Mouse (Mus musculus) heart, embryonic 10.5 days (tissue): ENCODE measurements at regions not wholly inside any gene's neighbourhood (a gene's known extent, or its start where the extent isn't known, plus 50 kb on each side); places are given as distances from the start of the nearest gene placed in this dataset.

Experiments
- DNase-seq: peaks from one replicate; pipeline ENCODE4 v3.0.0-alpha.2; 2017; ENCODE audit warnings: low spot score
- H3K27ac ChIP-seq: fragments of 300-500 bp; sonication (generic); 2 replicates; pipeline ENCODE4 v1.5.1; 2016; ENCODE audit warnings: mild to moderate bottlenecking
- H3K27me3 ChIP-seq: fragments of 300-500 bp; sonication (generic); 2 replicates; pipeline ENCODE4 v1.6.1; 2016; ENCODE audit warnings: mild to moderate bottlenecking; ENCODE audit not compliant: poor library complexity, insufficient read depth, severe bottlenecking
- H3K36me3 ChIP-seq: fragments of 300-500 bp; sonication (generic); 2 replicates; pipeline ENCODE4 v1.6.1; 2016; ENCODE audit warnings: mild to moderate bottlenecking, moderate library complexity
- H3K4me1 ChIP-seq: fragments of 300-500 bp; sonication (generic); 2 replicates; pipeline ENCODE4 v1.6.1; 2016; ENCODE audit warnings: mild to moderate bottlenecking
- H3K4me3 ChIP-seq: fragments of 300-500 bp; sonication (generic); 2 replicates; pipeline ENCODE4 v1.5.1; 2016; ENCODE audit warnings: mild to moderate bottlenecking, moderate library complexity
- H3K9me3 ChIP-seq: fragments of 300-500 bp; sonication (generic); 2 replicates; pipeline ENCODE4 v1.6.1; 2016; ENCODE audit warnings: mild to moderate bottlenecking, moderate library complexity
- WGBS: fragments of 180-500 bp; shearing (Covaris S2); methylation state at CpG from one replicate; pipeline ENCODE4 v1.1.7; 2016; 5-methylcytosine and 5-hydroxymethylcytosine counted together

DNA sequence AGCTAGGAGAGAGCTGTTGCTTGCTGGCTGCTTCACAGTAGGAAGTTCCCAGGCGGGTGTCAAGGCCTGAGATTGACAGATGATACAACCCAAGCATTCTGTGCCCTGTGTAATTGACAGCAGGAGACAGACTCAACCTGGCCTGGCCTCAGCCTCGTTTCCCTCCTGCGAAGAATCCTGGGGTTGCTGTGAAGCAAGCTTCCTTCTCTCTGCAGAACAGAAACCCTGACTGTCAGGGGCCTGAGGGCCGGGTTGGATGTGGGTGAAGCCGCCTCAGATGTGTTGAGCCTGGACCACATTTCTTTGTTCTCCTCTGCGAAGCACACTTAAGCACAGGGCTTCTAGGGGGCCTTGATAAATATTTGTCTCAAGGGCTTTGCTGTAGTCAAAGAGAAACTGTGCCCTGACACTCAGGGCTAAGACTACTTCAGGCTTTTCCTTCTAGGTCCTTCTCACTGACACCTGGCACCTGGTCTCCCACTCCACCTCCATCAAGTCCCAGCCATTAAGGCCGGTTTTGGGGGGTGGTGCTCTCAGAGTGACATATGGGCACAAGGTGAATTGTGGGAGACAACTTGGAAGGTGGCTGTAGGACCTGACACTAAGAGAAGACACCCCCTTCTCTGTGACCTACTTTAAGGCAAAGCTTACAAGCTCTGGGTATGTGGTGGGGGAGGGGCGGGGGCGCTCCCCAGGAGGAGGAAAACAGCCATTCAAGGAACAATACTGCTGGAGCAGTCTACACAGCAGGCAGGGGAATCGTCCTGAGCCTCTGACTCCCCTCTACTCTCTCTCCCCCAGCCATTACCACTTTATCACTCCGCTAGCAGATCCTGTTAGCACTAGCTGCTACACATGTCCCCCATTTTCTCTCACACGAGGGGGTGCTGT lies 219.2 kb upstream of the Hes1 start:
- Histone ChIP-seq H3K27ac (peak overlapping the region; percentile 67), H3K9me3 (no peaks in the 10 kb centered on the region), H3K4me1 (peaks cover 37% of the 10 kb centered on the region), H3K27me3 (peaks cover 12% of the 10 kb centered on the region; the same call in 1 of the 2 replicates), H3K36me3 (no peaks in the 10 kb centered on the region), H3K4me3 (no peak overlapping the region)
- WGBS = 17% methylated on average over 11 of the region's 12 CpGs
- no peak for DNase-seq

DNA sequence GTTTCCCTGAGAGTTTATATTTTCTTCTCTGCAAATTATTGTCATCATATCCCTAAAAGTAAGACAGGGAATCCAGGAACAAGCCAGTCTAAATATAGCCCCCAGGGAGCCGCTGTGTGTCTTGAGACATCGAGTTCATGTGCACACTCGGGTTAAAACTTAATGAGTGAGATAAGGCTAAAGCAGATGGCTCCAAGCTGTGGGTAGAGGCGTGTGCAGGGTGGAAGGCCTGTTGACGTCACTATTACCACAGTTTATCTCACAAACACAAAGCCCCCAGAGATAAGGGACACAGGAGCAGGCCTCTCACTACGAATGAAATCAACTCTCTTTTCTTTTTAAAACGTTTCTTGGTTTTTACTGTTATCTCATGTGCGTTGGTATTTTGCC lies 218.6 kb upstream of the Hes1 start:
- H3K9me3 ChIP-seq = no peaks in the 10 kb centered on the region
- no peak for DNase-seq
- H3K27me3 ChIP-seq = peaks cover 7% of the 10 kb centered on the region; the same call in 1 of the 2 replicates
- WGBS = 9% methylated on average over 8 of the region's 8 CpGs
- H3K4me3 ChIP-seq = no peak overlapping the region
- peaks cover 34% of the 10 kb centered on the region for H3K4me1 ChIP-seq
- no peaks in the 10 kb centered on the region for H3K36me3 ChIP-seq
- H3K27ac ChIP-seq = peak overlapping the region; percentile 67

DNA sequence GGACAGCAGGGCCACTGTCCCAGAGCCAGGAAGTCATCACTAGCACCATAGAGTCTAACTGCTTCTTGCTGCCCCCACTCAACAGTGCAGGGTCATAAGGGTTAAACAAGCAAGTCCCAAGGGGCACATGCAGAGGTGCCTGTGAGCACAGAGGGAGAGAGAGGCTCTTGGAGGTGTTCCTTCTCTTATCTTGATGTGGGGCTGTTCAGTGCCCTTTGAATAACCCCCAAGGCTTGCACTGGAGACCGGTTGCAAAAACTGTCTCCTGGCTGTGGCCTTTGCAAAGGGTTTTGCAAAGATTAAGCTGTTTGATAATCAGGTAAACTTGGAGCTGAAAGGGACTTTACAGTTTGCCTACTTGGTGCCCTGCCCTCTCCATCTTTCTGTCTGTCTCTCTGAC lies 217.1 kb upstream of the Hes1 start:
- DNase-seq = no peak
- no peaks in the 10 kb centered on the region for H3K36me3 ChIP-seq
- peaks cover 42% of the 10 kb centered on the region for H3K4me1 ChIP-seq
- H3K9me3 ChIP-seq = no peaks in the 10 kb centered on the region
- H3K27me3 ChIP-seq = peaks cover 8% of the 10 kb centered on the region; the same call in 1 of the 2 replicates
- H3K27ac ChIP-seq = peak overlapping the region; percentile 29; the same call in 1 of the 2 replicates
- no peak overlapping the region for H3K4me3 ChIP-seq
- 20% methylated on average over 1 of the region's 1 CpGs for WGBS

- no peaks in the 10 kb centered on the region for H3K9me3 ChIP-seq
- 79% methylated on average over 4 of the region's 4 CpGs for WGBS
- peaks cover 44% of the 10 kb centered on the region for H3K4me1 ChIP-seq
- no peak overlapping the region for H3K27ac ChIP-seq
- peaks cover 8% of the 10 kb centered on the region; the same call in 1 of the 2 replicates for H3K27me3 ChIP-seq
- H3K4me3 ChIP-seq = no peak overlapping the region
- H3K36me3 ChIP-seq = no peaks in the 10 kb centered on the region
- no peak for DNase-seq
These were observed 216.4 kb upstream of the Hes1 start for GRCm38 (mm10) chr16:29847734-29848133.

- WGBS = 77% methylated on average over 12 of the region's 12 CpGs
- no peak overlapping the region for H3K27ac ChIP-seq
- no peak for DNase-seq
- 0 out of 2 replicates have a peak, but pooled peaks cover 7% of the 10 kb centered on the region for H3K27me3 ChIP-seq
- H3K36me3 ChIP-seq = no peaks in the 10 kb centered on the region
- no peaks in the 10 kb centered on the region for H3K9me3 ChIP-seq
- H3K4me3 ChIP-seq = no peak overlapping the region
- H3K4me1 ChIP-seq = peaks cover 44% of the 10 kb centered on the region
These were observed 215.7 kb upstream of the Hes1 start for GRCm38 (mm10) chr16:29848527-29848926.

GRCm38 (mm10) chr16:29849511-29849910 lies 214.7 kb upstream of the Hes1 start:
- Histone ChIP-seq H3K27ac (no peak overlapping the region), H3K4me1 (peaks cover 42% of the 10 kb centered on the region), H3K9me3 (no peaks in the 10 kb centered on the region)

GRCm38 (mm10) chr16:29850616-29851015 lies 213.6 kb upstream of the Hes1 start:
- H3K9me3 ChIP-seq = no peaks in the 10 kb centered on the region
- WGBS = 71% methylated on average over 3 of the region's 3 CpGs
- 0 out of 2 replicates have a peak, but pooled peaks cover 7% of the 10 kb centered on the region for H3K27me3 ChIP-seq
- peaks cover 36% of the 10 kb centered on the region for H3K4me1 ChIP-seq
- no peaks in the 10 kb centered on the region for H3K36me3 ChIP-seq
- no peak overlapping the region for H3K27ac ChIP-seq
- DNase-seq = no peak
- no peak overlapping the region for H3K4me3 ChIP-seq

More at GRCm38 (mm10) chr16:29849511-29849910, 214.7 kb upstream of the Hes1 start:
- Histone ChIP-seq H3K4me3 (no peak overlapping the region), H3K27me3 (0 out of 2 replicates have a peak, but pooled peaks cover 7% of the 10 kb centered on the region), H3K36me3 (no peaks in the 10 kb centered on the region)
- DNase-seq = no peak
- WGBS = 65% methylated on average over 7 of the region's 7 CpGs

- Histone ChIP-seq H3K27me3 (0 out of 2 replicates have a peak, but pooled peaks cover 7% of the 10 kb centered on the region), H3K4me1 (peaks cover 29% of the 10 kb centered on the region), H3K9me3 (no peaks in the 10 kb centered on the region), H3K27ac (no peak overlapping the region), H3K4me3 (no peak overlapping the region), H3K36me3 (no peaks in the 10 kb centered on the region)
- WGBS = 44% methylated on average over 9 of the region's 9 CpGs
- no peak for DNase-seq
These were observed 212.4 kb upstream of the Hes1 start for GRCm38 (mm10) chr16:29851827-29852226.

GRCm38 (mm10) chr16:29854805-29855565 lies 209.2 kb upstream of the Hes1 start:
- peaks cover 21% of the 10 kb centered on the region for H3K4me1 ChIP-seq
- no peak overlapping the region for H3K27ac ChIP-seq
- no peaks in the 10 kb centered on the region for H3K9me3 ChIP-seq
- WGBS = 86% methylated on average over 9 of the region's 9 CpGs
- H3K36me3 ChIP-seq = no peaks in the 10 kb centered on the region
- DNase-seq = no peak
- no peak overlapping the region for H3K4me3 ChIP-seq
- H3K27me3 ChIP-seq = peaks cover 17% of the 10 kb centered on the region

- WGBS = 85% methylated on average over 1 of the region's 1 CpGs
- Histone ChIP-seq H3K4me1 (peaks cover 19% of the 10 kb centered on the region), H3K4me3 (no peak overlapping the region), H3K27me3 (peaks cover 30% of the 10 kb centered on the region), H3K27ac (no peak overlapping the region), H3K9me3 (no peaks in the 10 kb centered on the region), H3K36me3 (no peaks in the 10 kb centered on the region)
- no peak for DNase-seq
These were observed 207.6 kb upstream of the Hes1 start for GRCm38 (mm10) chr16:29856545-29856944.

DNA sequence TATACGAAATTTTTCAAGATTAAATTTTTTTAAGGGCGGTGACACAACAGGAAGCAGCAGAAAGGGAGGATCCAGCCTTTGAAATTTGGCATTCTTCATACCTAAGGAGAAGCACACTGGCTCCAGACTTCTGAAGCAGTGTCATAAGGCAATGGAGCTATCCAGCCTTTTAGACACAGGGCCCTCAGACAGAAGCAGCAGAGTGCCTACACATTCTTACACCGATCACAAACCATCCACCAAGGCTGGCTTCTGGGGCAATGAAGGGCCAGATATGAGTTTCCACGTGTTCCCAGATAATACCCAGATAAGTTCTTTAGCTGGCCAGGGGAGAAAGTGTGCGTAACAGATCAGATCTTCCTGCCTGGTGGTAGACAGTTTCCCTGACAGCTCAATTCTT lies 205.5 kb upstream of the Hes1 start:
- Histone ChIP-seq H3K36me3 (no peaks in the 10 kb centered on the region), H3K4me1 (peaks cover 13% of the 10 kb centered on the region), H3K27me3 (peaks cover 29% of the 10 kb centered on the region), H3K9me3 (no peaks in the 10 kb centered on the region), H3K4me3 (no peak overlapping the region), H3K27ac (no peak overlapping the region)
- DNase-seq = peak; percentile 72
- WGBS = 53% methylated on average over 5 of the region's 5 CpGs

DNA sequence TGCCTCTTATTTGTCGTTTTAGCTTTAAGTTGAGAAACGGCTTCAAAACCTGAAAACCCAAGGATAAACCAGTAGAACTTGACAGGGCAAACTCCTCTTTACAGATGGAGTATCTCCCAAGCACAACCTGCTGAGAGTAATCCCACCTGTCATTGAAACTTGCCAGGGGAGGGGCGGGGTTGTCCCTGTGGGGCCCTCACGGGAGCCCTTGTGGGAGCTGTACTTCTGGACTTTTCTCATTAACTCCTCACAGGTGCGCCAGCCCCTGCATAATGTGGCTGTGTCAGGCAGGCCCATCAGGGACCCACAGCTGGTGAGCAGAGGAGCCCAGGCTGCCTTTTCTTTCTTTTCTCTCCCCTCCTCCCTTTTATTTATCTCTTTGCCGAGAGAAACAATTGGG lies 203.9 kb upstream of the Hes1 start:
- Histone ChIP-seq H3K27me3 (peaks cover 29% of the 10 kb centered on the region), H3K27ac (no peak overlapping the region), H3K4me3 (no peak overlapping the region), H3K4me1 (peaks cover 15% of the 10 kb centered on the region), H3K36me3 (no peaks in the 10 kb centered on the region), H3K9me3 (no peaks in the 10 kb centered on the region)
- WGBS = 28% methylated on average over 6 of the region's 6 CpGs
- DNase-seq = no peak

- DNase-seq = no peak
- H3K36me3 ChIP-seq = no peaks in the 10 kb centered on the region
- WGBS = 43% methylated on average over 4 of the region's 4 CpGs
- H3K9me3 ChIP-seq = no peaks in the 10 kb centered on the region
- no peak overlapping the region for H3K27ac ChIP-seq
- H3K4me1 ChIP-seq = peaks cover 18% of the 10 kb centered on the region
- H3K27me3 ChIP-seq = peaks cover 29% of the 10 kb centered on the region
- H3K4me3 ChIP-seq = no peak overlapping the region
These were observed 203.1 kb upstream of the Hes1 start for GRCm38 (mm10) chr16:29861056-29861455.
